Mouse (Mus musculus) forebrain, embryonic 10.5 days (tissue): ENCODE results near the gene Doc2b. TPM values are rescaled to one million over a fixed set of nuclear protein-coding genes. Genes with fewer than 3 reads are reported as not detected.

Experiments
- DNase-seq: peaks from one replicate; pipeline ENCODE4 v3.0.0-alpha.2; 2017; ENCODE audit warnings: low spot score; ENCODE audit errors: extremely low spot score
- H3K27ac ChIP-seq: fragments of 300-500 bp; sonication (generic); 2 replicates; pipeline ENCODE4 v1.5.1; 2016; ENCODE audit warnings: mild to moderate bottlenecking
- H3K27me3 ChIP-seq: fragments of 300-500 bp; sonication (generic); 2 replicates; pipeline ENCODE4 v1.6.1; 2016; ENCODE audit warnings: mild to moderate bottlenecking; ENCODE audit not compliant: poor library complexity, severe bottlenecking
- H3K36me3 ChIP-seq: fragments of 300-500 bp; sonication (generic); replicated peaks from 2 replicates; pipeline ENCODE4 v1.6.1; 2016; ENCODE audit warnings: mild to moderate bottlenecking, moderate library complexity
- H3K4me1 ChIP-seq: fragments of 300-500 bp; sonication (generic); 2 replicates; pipeline ENCODE4 v1.6.1; 2016
- H3K4me3 ChIP-seq: fragments of 300-500 bp; sonication (generic); 2 replicates; pipeline ENCODE4 v1.5.1; 2016; ENCODE audit warnings: mild to moderate bottlenecking, moderate library complexity
- H3K9me3 ChIP-seq: fragments of 300-500 bp; sonication (generic); 2 replicates; pipeline ENCODE4 v1.6.1; 2016; ENCODE audit warnings: mild to moderate bottlenecking, moderate library complexity
- WGBS: fragments of 180-500 bp; shearing (Covaris S2); methylation state at CpG from one replicate; pipeline ENCODE4 v1.1.7; 2016; 5-methylcytosine and 5-hydroxymethylcytosine counted together
- polyA plus RNA-seq: library from polyadenylated mRNA; unstranded; fragments of >200 nt; fragmentation: Nextera tagmentation; extraction: Ambion mirVana; gene quantifications from 2 replicates; pipeline ENCODE4 v1.2.1, GENCODE M21; 2016

Gene Doc2b
- polyA plus RNA-seq, 1 experiment from 2014 or later: 0.17 TPM

- WGBS: 75% methylated on average over 3 of the region's 3 CpGs
- DNase-seq: no peak
- Histone ChIP-seq H3K27ac (peak overlapping the region; percentile 22; the same call in 1 of the 2 replicates), H3K27me3 (no peaks in the 10 kb centered on the region; the same call in 1 of the 2 replicates), H3K9me3 (no peaks in the 10 kb centered on the region), H3K4me1 (peaks cover 8% of the 10 kb centered on the region), H3K4me3 (no peak overlapping the region), H3K36me3 (no peaks in the 10 kb centered on the region)
These were observed 16.1 kb upstream of the Doc2b start for GRCm38 (mm10) chr11:75811900-75812299.

GRCm38 (mm10) chr11:75810526-75810925 is 14.7 kb upstream of the Doc2b start:
- Histone ChIP-seq H3K9me3 (no peaks in the 10 kb centered on the region), H3K4me3 (no peak overlapping the region), H3K27ac (no peak overlapping the region), H3K27me3 (no peaks in the 10 kb centered on the region; the same call in 1 of the 2 replicates), H3K4me1 (peaks cover 8% of the 10 kb centered on the region), H3K36me3 (no peaks in the 10 kb centered on the region)
- no peak for DNase-seq
- 91% methylated on average over 3 of the region's 3 CpGs for WGBS

DNA sequence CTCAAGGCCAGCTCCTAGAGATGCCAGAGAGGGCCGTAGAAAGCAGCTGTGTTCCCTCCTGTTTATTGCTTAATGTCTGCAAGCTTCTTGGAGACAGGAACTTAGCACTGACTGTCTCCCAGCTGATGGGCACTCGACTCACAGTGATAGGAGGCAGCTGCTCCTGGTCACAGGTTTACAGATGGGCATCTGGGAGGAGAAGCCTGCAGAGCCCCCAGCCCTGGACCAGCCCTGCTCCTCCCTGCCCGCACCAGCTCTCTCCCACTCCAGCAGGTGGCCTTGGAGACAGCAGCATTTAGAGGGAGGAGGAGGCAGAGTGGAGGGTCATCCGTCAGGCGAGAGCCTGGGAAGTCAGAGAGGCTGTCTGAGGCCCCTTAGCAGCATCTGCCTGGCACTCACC is 11.6 kb upstream of the Doc2b start:
- Histone ChIP-seq H3K27ac (no peak overlapping the region), H3K4me3 (no peak overlapping the region), H3K9me3 (no peaks in the 10 kb centered on the region), H3K27me3 (no peaks in the 10 kb centered on the region), H3K36me3 (no peaks in the 10 kb centered on the region), H3K4me1 (no peaks in the 10 kb centered on the region)
- no peak for DNase-seq
- 62% methylated on average over 5 of the region's 5 CpGs for WGBS

DNA sequence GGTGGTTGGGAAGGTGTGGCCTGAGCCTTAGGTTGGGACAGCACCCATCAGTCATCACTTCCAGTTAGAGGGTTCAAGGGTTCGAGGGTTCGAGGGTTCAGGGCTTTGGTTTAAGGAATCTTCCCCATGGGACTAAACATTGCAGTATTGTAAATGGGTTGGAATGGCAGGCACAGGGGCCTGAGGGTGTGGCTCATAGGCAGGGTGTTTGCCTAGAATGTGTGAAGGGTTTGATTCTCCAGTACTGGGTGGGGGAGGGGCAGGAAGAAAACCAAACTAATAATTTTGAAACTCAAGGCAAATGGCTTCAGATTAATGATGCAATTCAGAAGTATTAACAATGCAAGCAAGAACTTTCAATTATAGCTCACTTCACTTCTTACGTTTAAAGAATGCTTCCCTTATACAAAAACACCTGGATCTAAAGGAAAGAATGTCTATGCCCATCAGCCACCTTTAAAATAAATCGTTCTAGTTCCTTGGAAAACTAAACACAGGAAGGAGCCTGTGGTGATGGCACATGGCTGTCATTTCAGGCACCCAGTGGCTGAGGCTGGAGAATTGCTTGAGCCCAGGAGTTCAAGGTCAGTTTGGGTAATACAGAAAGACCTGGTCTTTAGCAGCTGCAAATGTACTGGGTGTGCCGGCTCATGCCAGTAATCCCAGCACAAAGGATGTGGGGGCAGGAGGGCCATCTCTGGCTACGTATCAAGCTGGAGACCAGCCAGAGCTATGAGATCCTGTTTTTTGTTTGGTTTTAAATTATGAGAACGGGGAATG is 6.1 kb upstream of the Doc2b start:
- no peaks in the 10 kb centered on the region for H3K4me1 ChIP-seq
- H3K27ac ChIP-seq: no peak overlapping the region
- no peaks in the 10 kb centered on the region for H3K36me3 ChIP-seq
- DNase-seq: no peak
- H3K4me3 ChIP-seq: no peak overlapping the region
- H3K27me3 ChIP-seq: peaks cover 30% of the 10 kb centered on the region
- H3K9me3 ChIP-seq: no peaks in the 10 kb centered on the region
- 90% methylated on average over 7 of the region's 7 CpGs for WGBS

GRCm38 (mm10) chr11:75801369-75801768 is 5.5 kb upstream of the Doc2b start:
- Histone ChIP-seq H3K27me3 (peaks cover 36% of the 10 kb centered on the region), H3K9me3 (no peaks in the 10 kb centered on the region), H3K36me3 (no peaks in the 10 kb centered on the region), H3K4me1 (peaks cover 3% of the 10 kb centered on the region; the same call in 1 of the 2 replicates), H3K27ac (no peak overlapping the region), H3K4me3 (no peak overlapping the region)
- 79% methylated on average over 4 of the region's 4 CpGs for WGBS
- DNase-seq: no peak

- H3K36me3 ChIP-seq: no peaks in the 10 kb centered on the region
- no peak for DNase-seq
- H3K27ac ChIP-seq: no peak overlapping the region
- peaks cover 82% of the 10 kb centered on the region for H3K27me3 ChIP-seq
- WGBS: 77% methylated on average over 13 of the region's 13 CpGs
- H3K9me3 ChIP-seq: no peaks in the 10 kb centered on the region
- peaks cover 25% of the 10 kb centered on the region for H3K4me1 ChIP-seq
- H3K4me3 ChIP-seq: peak overlapping the region; percentile 55; the same call in 1 of the 2 replicates
These were observed 842 bp upstream of the Doc2b start for GRCm38 (mm10) chr11:75796536-75797246.

DNA sequence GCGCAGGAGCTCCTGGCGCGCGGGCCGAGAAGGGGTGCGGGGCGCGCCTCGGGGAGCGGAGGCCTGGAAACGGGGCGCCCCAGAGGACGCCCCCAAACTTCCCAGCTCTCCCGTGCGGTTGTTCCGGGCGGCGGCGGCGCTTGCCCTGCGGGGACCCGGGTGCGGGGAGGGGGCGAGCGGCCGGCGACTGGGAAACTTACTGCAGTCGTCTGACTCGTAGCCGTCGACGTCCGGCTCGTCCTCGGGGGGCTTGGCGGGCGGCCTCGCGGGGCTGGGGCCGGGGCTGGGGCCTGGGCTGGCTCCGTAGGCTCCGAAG is 570 bp downstream of the Doc2b start:
- no peak for DNase-seq
- no peaks in the 10 kb centered on the region for H3K9me3 ChIP-seq
- WGBS: 2% methylated on average over 42 of the region's 42 CpGs
- peak overlapping the region; percentile 55 for H3K4me3 ChIP-seq
- H3K27ac ChIP-seq: peak overlapping the region; percentile 65; the same call in 1 of the 2 replicates
- no peaks in the 10 kb centered on the region for H3K36me3 ChIP-seq
- peaks cover 90% of the 10 kb centered on the region for H3K27me3 ChIP-seq
- peaks cover 25% of the 10 kb centered on the region for H3K4me1 ChIP-seq

DNA sequence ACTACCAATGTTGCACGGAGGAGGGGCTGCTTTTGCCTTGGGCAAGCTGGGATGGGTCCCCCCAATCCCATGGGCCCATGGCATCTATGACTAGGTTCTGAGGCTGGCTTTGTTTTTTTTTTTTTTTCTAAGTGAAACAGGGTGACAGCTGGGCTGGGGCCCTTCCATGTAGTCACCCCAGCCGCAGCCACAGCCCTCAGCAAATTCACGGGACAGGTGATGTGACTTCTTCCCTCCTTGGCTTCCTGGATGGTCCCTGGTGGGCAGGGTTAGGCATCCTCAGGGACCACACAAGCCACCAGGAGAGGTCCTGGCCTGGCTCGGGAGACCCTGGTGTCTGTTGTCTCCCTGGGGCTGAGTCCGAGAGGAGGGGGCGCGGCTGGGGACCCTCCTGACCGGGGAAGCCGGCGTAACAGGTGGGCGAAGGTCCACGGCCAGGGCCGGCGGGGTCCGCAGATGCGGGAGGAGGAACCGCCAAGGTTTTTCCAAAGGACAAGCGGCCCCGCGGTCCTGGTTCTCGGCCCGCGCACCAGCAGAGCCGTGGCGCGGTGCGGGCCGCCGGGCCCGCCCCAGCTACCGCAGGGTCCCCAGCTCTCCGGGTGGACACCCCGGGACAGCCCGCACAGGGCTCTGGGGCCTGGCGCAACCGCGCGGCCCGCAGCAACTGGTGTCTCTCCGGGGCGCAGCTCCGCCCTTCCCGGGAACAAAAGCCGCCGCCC is 1.1 kb downstream of the Doc2b start:
- DNase-seq: no peak
- Histone ChIP-seq H3K36me3 (no peaks in the 10 kb centered on the region), H3K9me3 (no peaks in the 10 kb centered on the region), H3K4me1 (peaks cover 25% of the 10 kb centered on the region), H3K4me3 (peak overlapping the region; percentile 55), H3K27me3 (peaks cover 92% of the 10 kb centered on the region), H3K27ac (peak overlapping the region; percentile 65; the same call in 1 of the 2 replicates)
- 7% methylated on average over 45 of the region's 45 CpGs for WGBS

- DNase-seq: no peak
- H3K4me1 ChIP-seq: peaks cover 25% of the 10 kb centered on the region
- no peak overlapping the region for H3K27ac ChIP-seq
- 79% methylated on average over 5 of the region's 5 CpGs for WGBS
- H3K4me3 ChIP-seq: no peak overlapping the region
- H3K27me3 ChIP-seq: peaks cover 86% of the 10 kb centered on the region
- no peaks in the 10 kb centered on the region for H3K9me3 ChIP-seq
- H3K36me3 ChIP-seq: no peaks in the 10 kb centered on the region
These were observed 2.5 kb downstream of the Doc2b start for GRCm38 (mm10) chr11:75793351-75793750.

- WGBS: 80% methylated on average over 5 of the region's 5 CpGs
- DNase-seq: no peak
- Histone ChIP-seq H3K36me3 (no peaks in the 10 kb centered on the region), H3K9me3 (no peaks in the 10 kb centered on the region), H3K27ac (no peak overlapping the region), H3K4me3 (no peak overlapping the region), H3K27me3 (peaks cover 81% of the 10 kb centered on the region), H3K4me1 (peaks cover 25% of the 10 kb centered on the region)
These were observed 3.3 kb downstream of the Doc2b start for GRCm38 (mm10) chr11:75792535-75792934.

DNA sequence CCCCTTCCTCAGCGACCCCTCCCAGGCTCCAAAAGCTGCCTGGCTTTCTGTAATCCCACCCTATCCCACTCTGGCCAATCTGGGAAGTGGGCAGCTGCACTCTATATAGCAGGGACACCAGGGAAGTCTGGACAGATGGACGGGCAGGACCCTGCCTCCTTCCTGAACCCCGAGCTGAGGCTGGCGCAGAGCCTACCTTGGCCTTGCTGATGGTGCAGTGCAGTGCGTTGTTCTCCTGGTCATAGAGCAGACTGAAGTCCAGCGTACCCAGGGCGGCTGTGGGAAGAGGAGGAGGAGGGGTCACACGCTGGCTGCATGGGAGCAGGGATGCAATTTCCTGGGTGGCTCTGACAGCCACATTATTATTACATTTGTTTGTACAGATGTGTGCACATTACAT is 10.0 kb downstream of the Doc2b start:
- Histone ChIP-seq H3K4me1 (no peaks in the 10 kb centered on the region), H3K9me3 (no peaks in the 10 kb centered on the region), H3K27ac (no peak overlapping the region), H3K36me3 (no peaks in the 10 kb centered on the region), H3K4me3 (no peak overlapping the region), H3K27me3 (peaks cover 29% of the 10 kb centered on the region; the same call in 1 of the 2 replicates)
- DNase-seq: no peak
- 80% methylated on average over 8 of the region's 8 CpGs for WGBS

- no peaks in the 10 kb centered on the region for H3K9me3 ChIP-seq
- WGBS: 87% methylated on average over 5 of the region's 5 CpGs
- H3K4me3 ChIP-seq: no peak overlapping the region
These were observed 12.1 kb downstream of the Doc2b start for GRCm38 (mm10) chr11:75783799-75784198.

More at GRCm38 (mm10) chr11:75783799-75784198, 12.1 kb downstream of the Doc2b start:
- Histone ChIP-seq H3K36me3 (no peaks in the 10 kb centered on the region), H3K4me1 (no peaks in the 10 kb centered on the region), H3K27me3 (peaks cover 21% of the 10 kb centered on the region; the same call in 1 of the 2 replicates), H3K27ac (no peak overlapping the region)
- DNase-seq: no peak
